In the genomic region with DNA sequence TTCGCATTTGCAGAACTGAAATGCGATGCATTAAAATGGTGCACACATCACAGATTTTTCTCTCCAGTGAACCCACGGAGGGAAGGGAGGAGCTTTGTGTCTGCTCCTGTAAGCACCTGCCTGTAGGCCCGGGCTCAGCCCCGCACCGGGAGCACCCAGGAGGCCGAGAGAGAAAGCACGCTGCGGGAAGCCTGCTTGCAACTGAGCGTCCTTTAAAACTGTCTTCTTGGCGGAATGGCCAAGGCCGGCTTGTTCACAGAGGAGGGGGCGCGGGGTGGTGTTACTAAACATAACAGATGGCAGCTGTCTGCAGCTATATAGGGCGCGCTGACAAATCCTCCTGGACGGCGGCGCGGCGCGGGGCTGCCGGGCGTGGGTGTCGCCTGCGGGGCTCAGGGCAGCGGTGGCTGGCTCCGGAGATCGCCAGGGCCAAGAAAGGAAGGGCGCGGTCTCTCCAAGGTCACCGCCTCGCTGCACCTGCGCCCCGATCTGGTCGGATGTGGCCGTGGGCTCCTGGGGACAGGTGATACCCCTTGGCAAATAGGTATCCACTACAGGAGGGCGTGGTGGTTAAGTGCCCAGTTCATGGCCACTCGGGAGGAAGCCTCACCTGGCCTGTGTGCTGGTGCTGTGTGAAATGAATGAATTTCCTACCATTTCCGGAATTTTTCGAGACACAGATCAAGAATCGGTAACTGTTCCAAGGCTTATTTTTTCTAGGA, we compare ENCODE assay signal across 9 mouse cellular contexts.
A peak's percentile ranks its signal among the peaks of the same experiment; 100 is the strongest.
DNase-seq lines count a peak whose midpoint lies in the region; ATAC-seq and TF ChIP-seq lines count a peak whose summit lies in the region.
"Had no signal": no experiment of that assay in that cellular context is flagged by ENCODE, and none has a peak within 500 bp of the region (broad histone marks: within the 10 kb centered on the region; RNA-seq: fewer than 3 reads in every experiment).

No protein-coding gene starts in this region.

- H3K27me3 ChIP-seq in lung, postnatal 0 days (replicated peaks; ENCODE audit: insufficient read depth, low read length): no peaks in the 10 kb centered on the region
- H3K27me3 ChIP-seq in liver, embryonic 12.5 days (replicated peaks): peaks cover 50% of the 10 kb centered on the region

- H3K9me3 ChIP-seq in lung, postnatal 0 days (ENCODE audit: low read length): no peaks in the 10 kb centered on the region
- no peaks in the 10 kb centered on the region for H3K9me3 ChIP-seq in liver, embryonic 12.5 days (replicated peaks)
- H3K9me3 ChIP-seq: G1E had no signal

- no peak for TF ChIP-seq CTCF in lung, postnatal 0 days (IDR thresholded peaks at IDR 0.05)
- no peak for TF ChIP-seq CTCF in cortical plate, adult 2 months (IDR thresholded peaks at IDR 0.05; ENCODE audit: extremely low read depth, insufficient read depth, low read length)

- no peak for TF ChIP-seq EP300 in lung, postnatal 0 days (IDR thresholded peaks at IDR 0.05)

- no peak overlapping the region for H3K27ac ChIP-seq in lung, postnatal 0 days (ENCODE audit: low read length)
- H3K27ac ChIP-seq in cortical plate, adult 2 months (ENCODE audit: insufficient read depth, low read length): peak overlapping the region; percentile 17; the same call in 1 of the 2 replicates
- no peak overlapping the region for H3K27ac ChIP-seq in liver, embryonic 12.5 days

- peak overlapping the region; percentile 57 for H3K4me2 ChIP-seq in lung, postnatal 0 days (replicated peaks; ENCODE audit: low read depth, low read length)
- H3K4me2 ChIP-seq in liver, embryonic 12.5 days: peak overlapping the region; percentile 56

- no peak overlapping the region for H3K9ac ChIP-seq in lung, postnatal 0 days (replicated peaks; ENCODE audit: low read depth)
- H3K9ac ChIP-seq in liver, embryonic 12.5 days: no peak overlapping the region

- H3K4me3 ChIP-seq in lung, postnatal 0 days (ENCODE audit: low read depth, low read length): peak overlapping the region; percentile 32; the same call in 1 of the 2 replicates
- peak overlapping the region; percentile 21 for H3K4me3 ChIP-seq in cortical plate, adult 2 months (ENCODE audit: insufficient read depth, low read length)
- H3K4me3 ChIP-seq in liver, embryonic 12.5 days: peak overlapping the region; percentile 29

- H3K4me1 ChIP-seq in lung, postnatal 0 days (ENCODE audit: insufficient read depth, low read depth, low read length): no peaks in the 10 kb centered on the region
- H3K4me1 ChIP-seq in cortical plate, adult 2 months (ENCODE audit: control insufficient read depth, insufficient read depth, low read length): peaks cover 4% of the 10 kb centered on the region; the same call in 1 of the 2 replicates
- H3K4me1 ChIP-seq in liver, embryonic 12.5 days: no peaks in the 10 kb centered on the region

- peak; percentile 48; the same call in 1 of the 2 replicates for ATAC-seq in lung, postnatal 0 days
- ATAC-seq in liver, embryonic 12.5 days: no peak

- 6% methylated on average over 42 of the region's 42 CpGs for WGBS in lung, postnatal 0 days
- WGBS in liver, embryonic 12.5 days (ENCODE audit: insufficient replicate concordance): 10% methylated on average over 42 of the region's 42 CpGs

- no peaks in the 10 kb centered on the region for H3K36me3 ChIP-seq in lung, postnatal 0 days (ENCODE audit: insufficient read depth, low read length)
- no peaks in the 10 kb centered on the region for H3K36me3 ChIP-seq in liver, embryonic 12.5 days
- H3K36me3 ChIP-seq: G1E had no signal

- DNase-seq in lung, postnatal 0 days (ENCODE audit: low spot score): peak; percentile 23
- no peak for DNase-seq in lung, adult 18-20 months
- peak; percentile 42 for DNase-seq in gastrocnemius, postnatal 25 days
- DNase-seq in kidney, postnatal 4 days: peak; percentile 38 to 44
- DNase-seq in right cerebral cortex, adult 2 months (ENCODE audit: low spot score in 2 of 2): peak; percentile 85 to 88
- no peak for DNase-seq in urinary bladder, adult 2 months (ENCODE audit: low spot score)

- peak; percentile 35; the same call in 1 of the 2 replicates for TF ChIP-seq POLR2A in cortical plate, adult 2 months (IDR thresholded peaks at IDR 0.05; ENCODE audit: extremely low read depth, insufficient read depth, low read length)

Comparison
In these comparisons a context has a peak if more than half of its experiments do, and no peak if none do; other contexts are left out.
1. DNase-seq: peak in lung, postnatal 0 days (single experiment), gastrocnemius, postnatal 25 days (single experiment), kidney, postnatal 4 days (2 of 2) and right cerebral cortex, adult 2 months (2 of 2); none in lung, adult 18-20 months (0 of 2) and urinary bladder, adult 2 months (single experiment).
2. Peak in every context shown above with its lines, with median percentiles within 50 percentile points of each other: H3K4me3 ChIP-seq.